Mouse (Mus musculus) gastrocnemius, adult 18-20 months (tissue): ENCODE data around the gene Pak1. TPM values are rescaled to one million over a fixed set of nuclear protein-coding genes. Genes with fewer than 3 reads are reported as not detected.

Experiments used
- DNase-seq: peaks from one replicate; pipeline ENCODE4 v3.0.0; 2021; ENCODE audit warnings: low spot score
- total RNA-seq, 2 experiments: library from RNA; stranded (reverse); gene quantifications; 2 replicates each; pipeline ENCODE4 v1.2.3; 2021

The Pak1 gene
- total RNA-seq, 2 experiments from 2014 or later: 19.2 to 26.1 TPM

DNA sequence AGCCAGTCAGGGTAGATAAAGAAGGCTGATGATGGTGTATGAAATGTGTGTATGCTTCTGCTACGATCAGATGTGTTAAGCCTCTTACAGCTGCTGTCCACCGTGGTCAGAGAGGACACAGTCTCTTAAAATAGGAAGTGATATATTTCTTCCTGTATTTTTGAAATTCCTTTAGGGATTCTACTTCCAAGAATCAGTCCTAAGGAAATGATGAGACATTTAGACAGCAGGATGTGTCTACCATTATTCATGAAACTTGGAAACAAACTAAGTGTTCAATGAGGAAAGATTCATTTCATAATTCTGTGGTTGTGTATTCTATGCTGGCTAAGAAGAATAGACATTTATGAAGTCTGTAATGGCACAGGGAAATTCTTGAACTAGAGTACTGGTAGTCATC lies 12.4 kb upstream of the Pak1 start:
- no peak for DNase-seq

DNA sequence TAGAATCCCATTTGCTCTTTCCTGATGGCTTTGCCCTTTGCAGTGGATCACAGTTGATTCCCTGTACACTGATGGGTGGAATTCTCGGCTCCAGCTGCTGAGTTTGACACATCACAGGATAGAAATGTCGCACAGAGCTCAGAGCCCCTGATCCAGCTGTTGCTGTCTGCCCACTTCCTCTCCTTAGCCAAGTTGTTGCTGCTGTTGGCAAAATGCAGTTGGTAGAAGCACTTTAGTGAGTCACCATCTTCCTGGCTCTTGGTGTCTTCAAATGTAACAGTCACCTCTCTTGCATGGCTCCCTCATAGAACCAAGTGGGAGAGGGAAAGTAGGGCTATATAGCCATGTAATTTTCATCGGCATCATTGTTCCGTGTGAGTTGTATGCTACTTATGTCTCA lies 11.2 kb upstream of the Pak1 start:
- DNase-seq: no peak

DNA sequence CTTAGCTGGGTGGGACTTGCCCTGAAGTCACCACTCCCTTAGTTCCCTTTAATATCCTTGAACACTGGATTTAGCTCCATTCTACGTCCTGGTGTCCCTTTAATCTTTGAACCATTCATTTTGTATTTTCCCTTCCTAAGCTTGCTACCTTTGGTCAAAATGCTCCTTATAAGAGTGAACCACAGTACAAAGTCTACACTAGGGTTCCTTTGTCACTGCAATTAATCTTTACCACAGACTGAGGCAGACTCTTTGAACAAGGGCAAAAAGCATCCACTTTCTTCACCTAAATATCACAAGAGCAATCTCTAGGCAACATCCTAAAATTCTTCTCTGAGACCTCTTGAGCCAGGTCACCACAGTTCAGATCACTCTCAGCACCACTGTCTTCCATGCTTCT lies 8.1 kb upstream of the Pak1 start:
- no peak for DNase-seq

DNA sequence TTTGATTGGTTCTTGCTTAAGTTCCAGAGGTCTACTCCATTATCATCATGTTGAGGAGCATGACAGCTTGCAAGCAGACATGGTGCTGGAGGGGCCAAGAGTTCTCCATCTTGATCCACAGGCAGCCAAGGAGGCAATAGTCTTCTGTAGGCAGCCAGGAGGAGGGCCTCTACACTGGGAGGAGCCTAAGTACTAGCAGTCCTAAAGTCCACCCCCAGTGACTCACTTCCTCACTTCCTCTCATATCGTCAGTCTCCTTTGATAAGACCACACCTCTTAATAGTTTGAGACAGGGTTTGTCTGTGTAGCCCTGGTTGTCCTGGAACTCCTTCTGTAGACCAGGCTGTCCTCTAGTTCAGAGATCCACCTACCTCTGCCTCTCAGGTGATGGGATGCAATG lies 7.5 kb upstream of the Pak1 start:
- DNase-seq: no peak

DNA sequence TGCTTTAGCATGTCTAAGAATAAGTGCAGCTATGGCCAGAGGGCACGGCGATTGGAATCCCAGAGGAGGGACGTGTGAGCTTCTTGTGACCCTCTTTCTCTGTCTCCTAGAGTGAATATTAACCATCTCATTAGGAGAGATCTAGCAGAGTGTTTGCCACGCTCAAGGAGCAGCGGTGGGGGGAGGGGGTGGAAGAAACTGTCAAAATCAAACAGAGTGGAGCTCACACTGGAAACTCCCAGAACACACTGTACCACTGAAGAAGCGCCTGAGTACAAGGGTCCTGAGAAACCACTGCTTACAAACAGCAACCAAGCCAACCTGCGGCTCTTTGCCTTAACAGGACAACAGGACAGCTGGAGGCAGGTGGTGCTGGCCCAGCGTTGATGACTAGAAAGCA lies 6.8 kb upstream of the Pak1 start:
- DNase-seq: no peak

DNA sequence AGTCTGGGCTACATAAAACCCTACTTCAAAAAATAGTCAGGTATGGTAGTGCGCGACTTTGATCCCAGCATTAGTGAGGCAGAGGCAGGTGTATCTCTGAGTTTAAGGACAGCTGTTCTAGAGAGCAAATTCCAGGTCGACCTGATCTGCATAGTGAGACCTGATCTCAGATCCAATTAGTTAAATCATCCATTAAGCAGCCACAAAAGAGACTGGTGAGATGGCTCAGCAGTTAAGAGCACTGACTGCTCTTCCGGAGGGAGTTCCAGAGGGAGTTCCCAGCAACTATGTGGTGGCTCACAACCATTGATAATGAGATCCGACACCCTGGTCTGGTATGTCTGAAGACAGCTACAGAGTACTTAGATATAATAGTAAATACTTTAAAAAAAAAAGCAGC lies 4.8 kb upstream of the Pak1 start:
- DNase-seq: no peak

DNA sequence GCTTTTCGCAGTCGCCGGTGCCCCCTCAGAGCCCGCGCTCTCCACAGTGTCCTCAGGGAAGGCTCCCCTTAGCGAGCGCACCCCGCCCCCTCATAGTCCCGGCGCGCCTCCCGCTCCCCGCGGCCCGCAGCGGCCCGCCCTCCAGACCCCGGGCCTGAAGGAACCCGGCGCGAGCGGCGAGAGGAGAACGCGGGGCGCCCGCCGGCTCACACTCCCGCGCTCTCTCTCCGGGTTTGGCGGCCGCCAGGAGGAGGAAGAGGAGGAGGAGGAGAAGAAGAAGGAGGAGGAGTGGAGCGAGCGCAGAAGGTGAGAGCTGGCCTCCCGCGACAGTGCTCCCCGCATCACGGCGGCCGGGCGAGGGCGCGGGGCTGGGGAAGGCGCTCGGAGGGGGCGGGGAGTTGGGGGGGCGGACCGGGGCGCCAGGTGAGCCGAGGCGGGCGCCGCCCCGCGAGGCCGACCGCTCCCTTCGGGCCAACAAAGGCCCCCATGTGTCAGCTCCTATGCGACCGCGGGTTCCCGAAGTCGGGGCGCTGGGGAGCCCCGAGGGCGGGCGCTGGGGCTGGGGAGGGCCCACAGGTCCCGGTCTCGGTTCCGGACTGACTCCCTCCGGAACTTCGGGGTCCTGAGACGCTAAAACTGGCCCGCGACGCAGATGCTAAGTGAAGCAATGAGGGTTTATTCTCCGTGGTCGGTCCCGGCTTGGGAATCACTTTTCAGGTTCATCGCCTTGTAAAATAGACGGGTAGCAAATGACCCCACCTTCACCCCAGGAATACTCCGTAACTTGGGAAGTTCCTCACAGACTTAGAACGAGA lies 535 bp downstream of the Pak1 start:
- DNase-seq: no peak

DNA sequence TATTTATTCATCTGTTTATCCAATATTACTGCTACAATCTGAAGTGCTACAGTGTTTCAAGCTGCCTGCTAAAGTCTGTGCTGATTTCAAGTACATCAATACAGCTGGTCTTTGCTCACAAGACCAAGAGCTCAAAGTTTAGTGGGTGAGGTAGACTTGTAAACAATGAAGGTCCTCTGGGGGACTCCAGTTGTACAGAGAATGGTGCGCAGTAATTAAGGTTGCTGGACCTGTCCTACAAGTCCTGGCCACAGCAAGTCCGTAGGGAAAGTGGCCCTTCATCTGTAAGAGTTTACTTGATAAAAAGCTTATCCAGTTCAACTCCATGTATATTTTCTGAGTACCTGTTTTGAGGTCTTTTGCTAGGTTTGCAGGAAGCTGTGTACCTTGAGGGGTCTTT lies 1.9 kb downstream of the Pak1 start:
- DNase-seq: no peak

DNA sequence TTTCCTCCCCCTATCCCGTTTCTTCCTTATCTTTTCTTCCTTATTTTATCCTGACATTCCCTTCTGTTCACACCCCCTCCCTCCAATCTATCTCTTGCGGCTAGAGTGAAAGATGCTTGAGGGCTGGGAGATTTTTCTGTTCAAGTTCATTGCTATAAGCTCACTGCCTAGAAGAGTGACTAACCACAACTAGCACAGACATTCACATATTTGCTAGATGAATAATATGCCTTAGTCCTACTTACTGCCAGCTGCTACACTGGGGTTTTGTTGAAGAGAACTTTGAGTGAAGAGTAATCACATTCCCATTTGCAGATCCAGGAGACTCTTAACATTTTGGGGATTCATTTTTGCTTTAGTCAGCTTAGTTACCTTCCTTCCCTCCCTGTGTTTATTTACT lies 4.0 kb downstream of the Pak1 start:
- DNase-seq: no peak

DNA sequence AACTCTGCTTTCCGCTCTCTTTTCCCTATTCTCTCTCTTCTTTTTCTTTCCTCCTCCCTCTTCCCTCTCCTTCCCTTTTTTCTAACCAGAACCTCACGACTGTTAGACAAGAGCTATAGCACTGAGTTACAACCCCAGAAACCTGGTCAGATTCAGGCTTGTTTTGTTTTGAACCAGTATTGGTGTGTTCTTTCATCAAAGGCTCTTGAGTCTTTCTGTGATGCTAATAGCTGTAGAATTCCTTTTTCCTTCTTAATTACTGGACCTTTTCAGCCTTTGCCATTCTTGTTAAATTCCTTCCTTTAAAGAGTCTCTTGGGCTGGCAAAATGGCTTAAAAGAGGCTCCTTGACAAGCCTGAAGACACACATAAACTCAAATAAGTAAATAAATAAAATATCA lies 14.8 kb downstream of the Pak1 start:
- no peak for DNase-seq

DNA sequence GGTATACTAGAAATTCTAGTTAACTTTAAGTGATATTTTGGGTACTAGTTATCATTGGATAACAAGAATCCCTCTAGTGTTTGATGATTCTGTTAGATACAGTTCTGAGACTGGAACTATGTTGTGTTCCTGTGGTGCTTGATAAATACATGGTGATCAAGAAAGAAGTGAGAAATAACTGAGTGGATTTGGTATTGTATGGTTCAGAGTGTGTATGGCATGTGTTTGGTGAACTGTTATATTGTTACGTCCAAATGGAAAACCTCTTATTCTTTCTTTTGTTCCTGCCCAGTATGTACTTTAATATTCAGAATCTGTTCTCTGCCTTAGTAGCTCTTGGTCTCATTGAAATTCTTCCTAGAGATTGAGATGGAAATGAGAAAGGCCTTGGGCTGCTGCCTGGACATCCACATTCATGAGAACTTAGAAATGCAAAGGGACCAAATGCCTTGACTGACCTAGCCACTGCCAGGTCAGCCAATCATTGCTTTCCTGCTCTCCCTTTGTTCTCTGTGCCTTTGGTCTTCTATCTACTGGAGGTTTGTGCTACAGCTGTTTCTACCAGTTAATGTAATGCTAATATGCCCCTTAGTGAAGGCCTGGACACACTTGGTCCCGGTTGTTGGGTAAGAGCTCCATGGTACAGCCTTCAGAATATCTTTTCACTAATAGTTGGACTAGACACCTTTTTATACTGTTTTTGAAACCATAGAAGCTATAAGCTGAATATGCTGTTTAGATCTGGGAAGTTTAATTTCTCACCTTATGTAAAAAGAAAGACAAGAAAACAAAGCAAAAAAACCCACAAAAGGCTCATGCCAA lies 16.1 kb downstream of the Pak1 start:
- no peak for DNase-seq

DNA sequence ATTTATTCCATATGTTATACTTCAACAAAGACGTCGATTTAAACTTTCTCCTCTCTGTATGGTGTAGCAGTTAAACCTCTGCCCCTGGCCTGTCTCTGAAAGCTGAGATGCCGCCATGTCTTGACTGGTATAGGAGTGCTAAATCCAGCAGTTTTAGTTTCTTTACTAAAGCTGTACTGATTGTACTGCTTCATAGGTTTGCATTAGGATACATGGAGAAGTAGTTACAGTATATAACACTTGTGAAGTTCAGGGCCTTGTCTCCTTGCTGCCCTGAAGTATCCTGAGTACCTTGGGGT lies 16.7 kb downstream of the Pak1 start:
- DNase-seq: no peak

DNA sequence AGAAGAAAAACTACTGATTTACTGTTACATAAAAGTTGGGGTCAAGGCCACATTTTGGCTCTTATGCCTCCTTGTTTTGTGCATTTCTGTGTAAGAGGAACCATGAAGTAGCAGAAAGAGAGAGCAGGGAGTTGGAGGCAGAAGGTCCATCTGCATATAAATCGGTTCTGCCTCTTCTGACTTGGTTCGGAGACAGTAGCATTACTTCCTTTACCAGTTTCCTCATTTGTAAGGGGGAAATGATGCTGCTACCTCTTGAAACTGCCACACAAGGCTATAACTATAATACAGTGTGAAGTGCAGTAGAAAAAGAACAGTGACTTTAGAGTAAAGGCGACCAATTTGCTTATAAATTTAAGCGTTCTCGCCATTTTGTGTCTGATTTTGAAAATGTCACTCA lies 21.0 kb downstream of the Pak1 start:
- no peak for DNase-seq

DNA sequence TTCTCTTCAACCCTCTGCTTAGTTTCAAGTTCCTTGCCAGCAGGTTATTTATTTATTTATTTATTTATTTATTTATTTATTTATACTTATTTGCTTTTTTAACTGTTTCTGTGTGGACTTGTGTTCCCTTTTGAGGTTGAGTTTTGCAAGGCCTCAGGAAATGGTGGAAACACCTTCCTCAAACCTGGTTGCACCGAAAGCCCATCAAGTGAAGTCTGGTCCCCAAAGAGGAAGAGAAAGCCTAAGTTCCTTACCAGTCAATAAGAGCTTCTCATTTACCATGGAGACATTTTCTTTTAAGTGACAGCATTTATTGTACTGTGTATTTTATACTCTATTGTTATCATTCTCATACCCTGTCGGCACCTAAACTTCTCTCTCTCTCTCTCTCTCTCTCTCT lies 33.5 kb downstream of the Pak1 start:
- DNase-seq: no peak

DNA sequence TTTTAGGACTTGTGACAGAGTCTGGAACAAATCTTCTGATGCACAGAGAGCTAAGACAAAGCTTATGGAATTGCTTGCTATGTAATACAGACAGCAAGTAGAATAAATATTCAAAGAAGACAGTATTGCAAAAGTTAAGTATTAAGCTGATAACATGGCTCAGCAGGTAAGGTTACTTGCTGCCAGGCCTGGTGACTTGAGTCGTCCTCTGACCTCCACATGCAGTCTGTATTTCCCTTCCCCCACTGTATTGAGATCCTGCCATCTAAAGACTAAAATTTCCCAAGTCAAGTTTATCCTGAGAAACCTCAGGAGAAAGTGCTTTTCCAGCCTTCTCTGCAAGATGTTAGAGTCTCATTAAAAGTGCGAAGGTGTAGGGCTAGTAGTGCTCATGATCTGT lies 40.8 kb downstream of the Pak1 start:
- DNase-seq: no peak

DNA sequence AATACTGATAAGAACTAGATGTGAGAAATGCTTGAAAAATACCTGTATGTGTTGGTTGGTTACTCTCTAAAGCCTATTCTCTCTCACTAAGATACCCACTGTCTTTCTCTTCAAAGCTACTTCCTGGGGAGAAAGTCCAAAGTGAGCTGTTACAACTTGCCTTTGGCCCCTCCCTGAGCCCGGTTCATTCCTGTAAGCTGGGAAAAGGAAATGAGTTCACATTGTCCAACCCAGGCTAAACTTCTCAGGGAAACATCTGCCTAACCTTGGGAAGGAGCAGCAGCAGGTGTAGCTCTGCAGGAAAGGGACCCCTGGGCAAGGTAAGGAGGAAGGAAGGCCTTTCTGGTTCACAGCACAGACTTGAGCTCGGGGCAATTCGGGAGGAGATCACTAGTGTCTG lies 42.4 kb downstream of the Pak1 start:
- no peak for DNase-seq

DNA sequence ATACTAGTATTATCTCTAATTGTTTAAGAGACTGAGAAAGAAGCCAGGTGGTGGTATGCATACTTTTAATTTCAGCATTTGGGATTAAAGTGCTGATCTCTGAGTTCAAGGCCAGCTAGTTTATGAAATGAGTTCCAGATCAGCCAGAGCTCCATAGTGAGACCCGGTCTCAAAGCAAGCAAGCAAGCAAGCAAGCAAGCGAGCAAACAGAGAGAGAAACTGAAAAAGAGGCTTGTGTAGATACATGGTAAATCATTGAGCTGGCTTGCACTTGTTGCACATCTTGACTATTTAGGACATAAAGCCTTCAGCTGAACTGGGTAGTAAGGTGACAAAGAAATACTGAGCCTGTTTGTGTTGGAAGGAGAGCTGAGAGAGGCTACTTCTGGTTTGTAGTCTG lies 44.6 kb downstream of the Pak1 start:
- DNase-seq: no peak

DNA sequence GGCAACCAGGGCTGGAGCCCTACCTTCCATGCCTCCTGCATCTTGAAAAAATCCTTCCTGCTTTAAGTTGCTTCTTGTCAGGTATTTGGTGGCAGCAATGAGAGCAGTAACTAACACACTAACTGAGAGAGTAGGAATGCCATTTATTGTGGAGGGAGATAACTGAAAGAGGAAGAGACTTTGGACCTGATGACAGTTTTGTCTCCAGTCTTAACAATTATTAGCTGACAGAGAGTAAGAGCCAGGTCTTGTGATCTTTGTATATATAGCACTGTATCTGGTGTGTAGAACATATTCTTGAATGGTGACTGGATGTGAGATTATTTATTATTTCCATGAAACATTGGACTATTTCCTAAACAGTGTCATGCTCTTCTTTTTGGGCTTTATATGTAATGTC lies 50.2 kb downstream of the Pak1 start:
- DNase-seq: no peak

DNA sequence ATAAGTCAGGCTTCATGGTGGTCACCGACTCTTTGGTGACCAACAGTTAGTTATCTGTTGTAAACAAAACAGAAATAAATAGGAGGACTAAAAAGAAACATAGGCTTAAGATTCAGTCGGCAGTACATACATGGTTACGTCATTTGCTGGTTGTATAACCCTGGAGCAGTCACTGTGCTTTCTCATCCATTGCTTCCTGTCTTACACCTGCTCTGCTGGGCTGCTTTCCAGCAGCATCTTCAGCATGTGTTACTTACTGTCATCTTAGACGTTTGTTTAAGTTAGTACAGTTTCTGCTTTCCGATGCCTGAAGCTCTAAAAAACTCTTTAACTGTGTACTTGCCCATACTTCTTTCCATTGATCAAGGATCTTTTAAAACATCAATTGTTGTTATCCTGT lies 53.0 kb downstream of the Pak1 start:
- DNase-seq: no peak

DNA sequence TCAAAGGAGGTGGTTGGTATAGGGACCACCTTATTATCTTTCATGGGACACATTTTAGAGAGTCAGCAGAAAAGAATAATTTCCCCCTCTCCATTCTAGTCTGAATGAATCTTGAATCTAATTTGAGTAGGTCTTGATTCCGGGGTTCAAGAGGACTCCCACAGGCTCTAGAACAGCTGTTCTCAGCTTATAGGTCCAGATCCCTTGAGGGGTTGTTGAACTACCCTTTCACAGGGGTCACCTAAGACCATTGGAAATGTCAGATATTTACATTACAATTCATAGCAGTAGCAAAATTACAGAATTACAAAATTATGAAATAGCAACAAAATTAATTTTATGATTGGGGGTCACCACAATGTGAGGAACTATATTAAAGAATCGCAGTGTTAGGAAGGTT lies 54.0 kb downstream of the Pak1 start:
- no peak for DNase-seq

DNA sequence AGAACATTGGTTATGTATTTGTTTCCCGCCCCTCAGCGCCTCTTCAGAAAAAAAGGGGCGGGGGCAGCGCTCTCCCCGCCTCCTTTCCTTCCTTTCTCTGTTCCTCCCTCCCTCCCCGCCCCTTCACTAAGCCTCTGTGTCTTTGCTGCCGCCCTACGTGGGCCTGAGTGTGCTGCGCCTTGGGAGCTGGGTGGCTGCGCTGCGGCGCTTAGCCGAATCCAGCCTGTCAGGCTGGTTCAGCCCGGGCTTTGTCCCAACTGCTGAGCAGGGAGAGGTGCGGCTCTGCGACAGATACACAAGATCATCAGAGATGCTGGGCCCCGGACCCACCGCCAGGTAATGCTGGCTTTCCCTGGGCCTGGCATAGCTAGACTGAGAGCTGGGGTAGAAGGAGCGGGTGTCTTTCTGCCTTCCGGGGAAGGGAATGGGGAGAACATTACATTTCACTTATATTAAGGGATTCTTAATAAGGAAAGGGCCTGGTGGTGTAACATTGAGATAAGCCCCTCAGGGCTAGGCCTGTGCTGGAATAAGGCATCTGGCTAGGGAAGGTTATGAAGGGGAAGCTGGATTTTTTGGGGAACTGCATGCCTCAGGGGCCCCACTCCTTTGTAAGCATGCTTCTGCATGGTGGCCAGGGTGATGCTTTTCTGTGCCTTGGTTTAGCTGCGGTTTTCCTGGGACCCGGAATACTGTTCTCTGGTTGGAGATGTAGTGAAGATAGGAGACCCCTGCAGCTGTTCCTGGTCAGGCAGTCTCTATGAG lies 54.6 kb downstream of the Pak1 start:
- DNase-seq: peak; percentile 57

DNA sequence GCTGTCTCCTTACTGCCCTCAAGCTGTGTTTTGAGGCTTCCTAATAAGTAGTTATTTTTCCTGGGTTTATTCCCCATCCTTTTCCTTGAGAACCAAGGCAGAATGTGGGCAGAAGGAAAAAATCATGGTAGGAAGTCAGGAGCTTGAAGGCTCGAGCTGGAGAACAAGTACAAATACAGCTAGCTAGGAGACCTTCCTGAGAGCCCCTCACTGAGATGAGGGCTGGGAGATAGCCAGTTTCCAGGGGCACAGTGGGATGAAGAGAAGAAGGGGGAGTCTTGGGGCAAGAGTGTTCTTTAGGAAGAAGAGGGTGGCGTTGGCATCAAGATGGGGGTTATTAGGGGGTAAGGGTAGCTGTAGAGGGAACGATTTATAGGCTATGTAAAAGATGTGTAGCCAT lies 56.1 kb downstream of the Pak1 start:
- DNase-seq: no peak

DNA sequence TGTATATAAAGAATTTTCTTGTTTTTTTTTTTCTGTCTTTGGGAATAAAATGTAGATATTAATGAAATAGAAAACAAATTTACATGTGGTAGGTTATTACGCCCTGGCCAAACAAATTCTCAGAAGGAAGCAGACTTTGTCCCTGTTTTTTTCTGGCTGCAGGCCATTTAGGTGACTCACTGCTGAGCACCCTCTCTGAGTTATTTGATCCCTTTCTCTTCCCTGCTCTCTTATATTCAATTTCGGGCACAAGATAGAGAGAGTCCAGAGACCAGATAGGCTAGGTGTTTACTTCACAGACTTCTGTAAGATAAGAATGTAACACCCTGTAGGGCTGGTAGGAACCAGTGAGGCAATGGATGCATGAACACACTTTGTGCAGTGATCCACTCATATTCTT lies 57.2 kb downstream of the Pak1 start:
- DNase-seq: no peak
